Mouse (Mus musculus): ENCODE results near the gene Uba6.

- TF ChIP-seq GATA1 (IDR thresholded peaks at IDR 0.05; ENCODE audit: borderline replicate concordance, low read length), result no peak; the same call in 2 of the 3 replicates
- TF ChIP-seq FLI1 (IDR thresholded peaks at IDR 0.05; ENCODE audit: low read length), result no peak
Observed at GRCm38 (mm10) chr5:86068451-86068850, 104.2 kb downstream of the Uba6 start.
